Comparison of ENCODE assay signal across 8 mouse cellular contexts in genomic region chr3:131490143-131490908, GRCm38 (mm10). TPM values are rescaled to one million over a fixed set of nuclear protein-coding genes. Genes with fewer than 3 reads are reported as not detected.
DNase-seq lines count a peak whose midpoint lies in the region; ATAC-seq and TF ChIP-seq lines count a peak whose summit lies in the region.

No protein-coding gene starts in this region.

- no peaks in the 10 kb centered on the region for H3K9me3 ChIP-seq in forebrain, embryonic 12.5 days
- no peaks in the 10 kb centered on the region for H3K9me3 ChIP-seq in neural tube, embryonic 15.5 days (replicated peaks)

- DNase-seq in CD4-positive helper T cell, adult 2 months (ENCODE audit: low read depth, low spot score): peak; percentile 23
- peak; percentile 81 for DNase-seq in brain, adult 2 months (ENCODE audit: low read depth, low spot score)
- DNase-seq in heart, postnatal 10 days: peak; percentile 74 to 84
- peak; percentile 76 to 86 for DNase-seq in kidney, postnatal 4 days
- peak; percentile 79 for DNase-seq in lung, adult 2 months
- DNase-seq in urinary bladder, adult 2 months (ENCODE audit: low spot score): peak; percentile 91

- 0 out of 2 replicates have a peak overlapping the region, but pooled peaks have one; percentile 8 for H3K27ac ChIP-seq in forebrain, embryonic 12.5 days
- no peak overlapping the region for H3K27ac ChIP-seq in neural tube, embryonic 15.5 days (replicated peaks)

- under 1% methylated on average over 64 of the region's 78 CpGs for whole genome bisulfite sequencing in forebrain, embryonic 12.5 days
- under 1% methylated on average over 78 of the region's 78 CpGs for WGBS in lung, adult 2 months
- WGBS in neural tube, embryonic 15.5 days: under 1% methylated on average over 72 of the region's 78 CpGs

- peak overlapping the region; percentile 77 for H3K4me3 ChIP-seq in forebrain, embryonic 12.5 days (replicated peaks)
- peak overlapping the region; percentile 74 for H3K4me3 ChIP-seq in lung, adult 2 months (replicated peaks; ENCODE audit: extremely low read depth, low read depth, low read length)
- H3K4me3 ChIP-seq in neural tube, embryonic 15.5 days (replicated peaks): peak overlapping the region; percentile 74

- peak; percentile 89 for ATAC-seq in forebrain, embryonic 12.5 days (ENCODE audit: low FRiP score)
- peak; percentile 86 for ATAC-seq in neural tube, embryonic 15.5 days (ENCODE audit: low FRiP score)

- H3K9ac ChIP-seq in forebrain, embryonic 12.5 days: peak overlapping the region; percentile 75
- H3K9ac ChIP-seq in neural tube, embryonic 15.5 days (replicated peaks): peak overlapping the region; percentile 61

- H3K4me2 ChIP-seq in forebrain, embryonic 12.5 days: peak overlapping the region; percentile 95
- peak overlapping the region; percentile 99 for H3K4me2 ChIP-seq in neural tube, embryonic 15.5 days

- TF ChIP-seq POLR2A in lung, adult 2 months (IDR thresholded peaks at IDR 0.05; ENCODE audit: borderline replicate concordance, extremely low read depth, low read depth, low read length): no peak

- H3K36me3 ChIP-seq in forebrain, embryonic 12.5 days (replicated peaks): no peaks in the 10 kb centered on the region
- H3K36me3 ChIP-seq in neural tube, embryonic 15.5 days: no peaks in the 10 kb centered on the region

- intact Hi-C loops in heart, postnatal 10 days (cut with DNase I): loop anchor here (2.0 kb wide), 1 partner anchor 170 kb away; no protein-coding TSS in a partner anchor

- no peak for TF ChIP-seq CTCF in lung, adult 2 months (IDR thresholded peaks at IDR 0.05; ENCODE audit: insufficient read depth, low read length)

- peaks cover 17% of the 10 kb centered on the region for H3K4me1 ChIP-seq in forebrain, embryonic 12.5 days
- peaks cover 3% of the 10 kb centered on the region; the same call in 1 of the 2 replicates for H3K4me1 ChIP-seq in lung, adult 2 months (ENCODE audit: control insufficient read depth, insufficient read depth, low read length)
- H3K4me1 ChIP-seq in neural tube, embryonic 15.5 days: peaks cover 12% of the 10 kb centered on the region

- H3K27me3 ChIP-seq in forebrain, embryonic 12.5 days: peaks cover 56% of the 10 kb centered on the region
- peaks cover 65% of the 10 kb centered on the region for H3K27me3 ChIP-seq in neural tube, embryonic 15.5 days (replicated peaks)

RNA-seq across cellular contexts. Expression of gene Sgms2, which starts 0.9 kb away (rescaled TPM):
- 0.96 and 1.00 TPM in 2 replicates for polyA plus RNA-seq in forebrain, embryonic 12.5 days (2016; fragmentation: Nextera tagmentation; extraction: Ambion mirVana)
- 1 to 10 TPM; 4.3 to 6.2 TPM for total RNA-seq in heart, postnatal 10 days (2021)
- polyA plus RNA-seq in lung, adult 2 months (2012; rRNA removed): 1.7 and 2.6 TPM in 2 replicates
- polyA plus RNA-seq in neural tube, embryonic 15.5 days (2015; fragmentation: Nextera tagmentation; extraction: Ambion mirVana): 1.8 and 3.7 TPM in 2 replicates
- 3.4 and 3.7 TPM in 2 replicates for polyA plus RNA-seq in urinary bladder, adult 2 months (2012; rRNA removed)

Comparison
In these comparisons a context has a peak if more than half of its experiments do, and no peak if none do; other contexts are left out.
1. DNase-seq: peak in every context shown above with its lines; median percentile 91 in urinary bladder, adult 2 months; 81 in brain, adult 2 months; 81 in kidney, postnatal 4 days; 79 in heart, postnatal 10 days; 79 in lung, adult 2 months; 23 in CD4-positive helper T cell, adult 2 months.